Mouse (Mus musculus) kidney, adult 10 weeks (tissue): ENCODE data around the gene Pm20d2. TPM values are rescaled to one million over a fixed set of nuclear protein-coding genes. Genes with fewer than 3 reads are reported as not detected.

Experiments used
- polyA plus RNA-seq: library from polyadenylated mRNA; stranded (reverse); fragments of 350-450 nt; fragmentation: Illumina TruSeq; extraction: RNeasy Lipid Tissue Mini Kit (QIAGEN cat#74804); gene quantifications from one replicate; pipeline ENCODE4 v1.2.3, GENCODE M21; 2014; ENCODE audit warnings: low read depth, low replicate concordance

The Pm20d2 gene
- 1.5 TPM for polyA plus RNA-seq

GRCm38 (mm10) chr4:33189735-33190036 lies at the start of gene Pm20d2:
Pm20d2 (minus strand) TSS chr4:33189737.

GRCm38 (mm10) chr4:33208881-33209841 lies 19.6 kb upstream of the Pm20d2 start, which contains the start of gene Srsf12:
Srsf12 (plus strand) TSS chr4:33208991.

GRCm38 (mm10) chr4:33132221-33132620 lies 57.3 kb downstream of the Pm20d2 start, which contains the start of gene Gabrr1:
Gabrr1 (plus strand) TSS chr4:33132521.

Other genes starting within 250 kb of the Pm20d2 start
- gene Ankrd6, start 238.9 kb downstream of the Pm20d2 start, polyA plus RNA-seq: 1.3 TPM
- 94.8 TPM for gene Rragd, start 206.7 kb downstream of the Pm20d2 start, polyA plus RNA-seq
- 55.4 TPM for gene Ube2j1, start 158.3 kb downstream of the Pm20d2 start, polyA plus RNA-seq
- 0.24 TPM for gene Gabrr2, start 126.7 kb downstream of the Pm20d2 start, polyA plus RNA-seq
- not detected for gene Gabrr1, start 57.2 kb downstream of the Pm20d2 start, polyA plus RNA-seq
- not detected for gene Srsf12, start 19.3 kb upstream of the Pm20d2 start, polyA plus RNA-seq
- gene Pnrc1, start 100.4 kb upstream of the Pm20d2 start, polyA plus RNA-seq: 202 TPM
- gene Rngtt, start 120.6 kb upstream of the Pm20d2 start, polyA plus RNA-seq: 37.5 TPM